Mouse (Mus musculus): ENCODE measurements at regions not wholly inside any gene's neighbourhood (a gene's known extent, or its start where the extent isn't known, plus 50 kb on each side); places are given as distances from the start of the nearest gene placed in this dataset.

DNA sequence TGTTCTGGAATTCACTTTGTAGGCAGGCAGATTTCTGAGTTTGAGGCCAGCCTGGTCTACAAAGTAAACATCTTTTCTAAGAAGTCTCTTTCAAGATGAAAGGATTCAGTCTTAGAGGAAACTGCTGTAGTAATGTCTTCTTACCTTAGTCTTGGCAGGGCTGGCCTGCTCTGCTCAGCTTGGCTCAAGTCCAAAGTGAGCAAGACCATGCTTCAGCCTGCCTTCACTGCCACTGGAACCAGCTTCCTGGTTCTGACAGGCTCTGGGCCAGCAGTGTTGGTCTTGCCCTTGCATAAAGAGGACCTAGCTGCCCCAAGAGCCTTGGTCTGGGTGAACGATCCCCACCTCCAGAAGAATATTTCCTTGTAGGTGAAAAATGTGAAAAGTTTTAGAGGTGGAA, 65.9 kb upstream of the Tab2 start:
- no peak for TF ChIP-seq CTCF (conservative IDR thresholded peaks at IDR 0.05; ENCODE audit: low read length)
- no peak for TF ChIP-seq NANOG (IDR thresholded peaks at IDR 0.05; ENCODE audit: borderline replicate concordance, low read length)

All from E14TG2a.4 (cell line).